Mouse (Mus musculus) cerebellum, adult 11-12 months (tissue): ENCODE measurements around the gene Zrsr1.

ENCODE experiments used
- DNase-seq: peaks from one replicate; pipeline ENCODE4 v3.0.0; 2022

The Zrsr1 gene

GRCm38 (mm10) chr11:23013580-23014294 is 41.9 kb downstream of the Zrsr1 start:
- DNase-seq: no peak

- DNase-seq: no peak
Observed at GRCm38 (mm10) chr11:23014996-23015395, 43.2 kb downstream of the Zrsr1 start.

- no peak for DNase-seq
Observed at GRCm38 (mm10) chr11:23017943-23018342, 46.1 kb downstream of the Zrsr1 start.

GRCm38 (mm10) chr11:23020116-23020770 is 48.4 kb downstream of the Zrsr1 start:
- DNase-seq: no peak

- DNase-seq: no peak
Observed at GRCm38 (mm10) chr11:23020841-23021240, 49.0 kb downstream of the Zrsr1 start.

- no peak for DNase-seq
Observed at GRCm38 (mm10) chr11:23023155-23023554, 51.4 kb downstream of the Zrsr1 start.

- DNase-seq: no peak
Observed at GRCm38 (mm10) chr11:23024169-23024568, 52.4 kb downstream of the Zrsr1 start.
